Mouse (Mus musculus) myocyte (in vitro differentiated cells): ENCODE data around the gene Nap1l4. TPM values are rescaled to one million over a fixed set of nuclear protein-coding genes. Genes with fewer than 3 reads are reported as not detected.
"Not testable (repeated sequence)": the region's sequence is repeated elsewhere in the genome, so short reads cannot be mapped to it uniquely, and the experiment has no call there.

Experiments
- H3K27me3 ChIP-seq: one replicate; pipeline ENCODE4 v1.6.1; 2011; ENCODE audit not compliant: control insufficient read depth, insufficient read depth, insufficient read length
- H3K36me3 ChIP-seq: one replicate; pipeline ENCODE4 v1.6.1; 2011; ENCODE audit not compliant: control insufficient read depth, insufficient read depth
- H3K4me2 ChIP-seq: one replicate; pipeline ENCODE4 v1.6.1; 2011; ENCODE audit warnings: low read depth, control low read depth
- H3K4me3 ChIP-seq: one replicate; pipeline ENCODE4 v1.5.1; 2011; ENCODE audit warnings: mild to moderate bottlenecking, control low read depth, moderate library complexity
- H3K79me2 ChIP-seq: one replicate; pipeline ENCODE4 v1.6.1; 2011; ENCODE audit not compliant: control insufficient read depth, insufficient read depth
- H3ac ChIP-seq: one replicate; pipeline ENCODE4 v1.6.1; 2011; ENCODE audit not compliant: control insufficient read depth, insufficient read length
- CEBPB ChIP-seq: IDR thresholded peaks from 2 replicates; pipeline ENCODE4 v1.6.1; 2011; ENCODE audit warnings: mild to moderate bottlenecking, moderate library complexity; ENCODE audit not compliant: poor library complexity, insufficient read depth, severe bottlenecking
- E2F4 ChIP-seq: IDR thresholded peaks from one replicate; pipeline ENCODE4 v1.6.1; 2011; ENCODE audit warnings: mild to moderate bottlenecking, control low read depth, moderate library complexity; ENCODE audit not compliant: insufficient read depth
- MAX ChIP-seq: IDR thresholded peaks from one replicate; pipeline ENCODE4 v1.6.1; 2011; ENCODE audit warnings: low read depth, mild to moderate bottlenecking, control low read depth
- MYOD1 ChIP-seq, 3 experiments: IDR thresholded peaks; one replicate each; pipeline ENCODE4 v1.6.1; 2011; ENCODE audit warnings: control low read depth in 2 of 3, low read depth in 2 of 3, mild to moderate bottlenecking in 2 of 3, moderate library complexity in 1 of 3; ENCODE audit not compliant: insufficient read length in 2 of 3, control insufficient read depth in 1 of 3
- MYOG ChIP-seq, 3 experiments: IDR thresholded peaks; one replicate each; pipeline ENCODE4 v1.6.1; 2011; ENCODE audit warnings: control low read depth in 2 of 3, low read depth in 2 of 3, mild to moderate bottlenecking in 2 of 3; ENCODE audit not compliant: insufficient read length in 2 of 3, control insufficient read depth in 1 of 3, insufficient read depth in 1 of 3
- POLR2A ChIP-seq: IDR thresholded peaks from one replicate; pipeline ENCODE4 v1.6.1; 2011; ENCODE audit warnings: low read depth, mild to moderate bottlenecking, control low read depth, moderate library complexity; ENCODE audit not compliant: insufficient read length
- POLR2AphosphoS2 ChIP-seq: IDR thresholded peaks from one replicate; pipeline ENCODE4 v1.6.1; 2011; ENCODE audit warnings: low read depth, control low read depth; ENCODE audit not compliant: insufficient read length
- REST ChIP-seq: IDR thresholded peaks from one replicate; pipeline ENCODE4 v1.6.1; 2011; ENCODE audit warnings: mild to moderate bottlenecking, control low read depth, moderate library complexity; ENCODE audit not compliant: insufficient read depth, insufficient read length
- SRF ChIP-seq: IDR thresholded peaks from one replicate; pipeline ENCODE4 v1.6.1; 2011; ENCODE audit warnings: low read depth; ENCODE audit not compliant: control insufficient read depth, insufficient read length
- TCF12 ChIP-seq: IDR thresholded peaks from one replicate; pipeline ENCODE4 v1.6.1; 2011; ENCODE audit warnings: mild to moderate bottlenecking, control low read depth; ENCODE audit not compliant: poor library complexity, insufficient read depth, severe bottlenecking
- TCF3 ChIP-seq: IDR thresholded peaks from one replicate; pipeline ENCODE4 v1.6.1; 2011; ENCODE audit warnings: low read depth, control low read depth; ENCODE audit not compliant: insufficient read length
- USF1 ChIP-seq: IDR thresholded peaks from one replicate; pipeline ENCODE4 v1.6.1; 2011; ENCODE audit warnings: low read depth, mild to moderate bottlenecking, control low read depth, moderate library complexity
- polyA plus RNA-seq: library from polyadenylated mRNA; unstranded; fragments of >200 nt; fragmentation: generic; extraction: Trizol; gene quantifications from one replicate; pipeline ENCODE4 v1.2.1, GENCODE M21; 2012; ENCODE audit warnings: missing spikeins

Nap1l4 gene
- polyA plus RNA-seq, 1 experiment = 101 TPM

- TF ChIP-seq MYOD1 (IDR thresholded peaks at IDR 0.05; ENCODE audit: control insufficient read depth in 1 of 3, insufficient read length in 2 of 3, low read depth in 2 of 3) = no peak
- no peak for TF ChIP-seq USF1
- TF ChIP-seq CEBPB = no peak
- no peak for TF ChIP-seq REST
- no peak for TF ChIP-seq SRF
- no peak for TF ChIP-seq POLR2A
- no peak for TF ChIP-seq TCF12
- TF ChIP-seq TCF3 = no peak
- TF ChIP-seq E2F4 = no peak
- TF ChIP-seq MYOG (IDR thresholded peaks at IDR 0.05; ENCODE audit: control insufficient read depth in 1 of 3, insufficient read depth in 1 of 3, insufficient read length in 2 of 3, low read depth in 2 of 3) = no peak
- no peak for TF ChIP-seq MAX
- TF ChIP-seq POLR2AphosphoS2 = no peak
- Histone ChIP-seq H3K36me3 (no peaks in the 10 kb centered on the region), H3K4me2 (peak overlapping the region; percentile 12), H3ac (no peak overlapping the region), H3K79me2 (peaks cover 70% of the 10 kb centered on the region), H3K4me3 (no peak overlapping the region), H3K27me3 (no peaks in the 10 kb centered on the region)
Measured at GRCm38 (mm10) chr7:143546554-143546953, 2.4 kb downstream of the Nap1l4 start.

- TF ChIP-seq MYOD1 (IDR thresholded peaks at IDR 0.05; ENCODE audit: control insufficient read depth in 1 of 3, insufficient read length in 2 of 3, low read depth in 2 of 3) = no peak
- TF ChIP-seq MAX = no peak
- TF ChIP-seq TCF12 = no peak
- TF ChIP-seq SRF = no peak
- no peak for TF ChIP-seq POLR2AphosphoS2
- TF ChIP-seq REST = no peak
- no peak for TF ChIP-seq USF1
- TF ChIP-seq TCF3 = no peak
- TF ChIP-seq POLR2A = no peak
- TF ChIP-seq MYOG (IDR thresholded peaks at IDR 0.05; ENCODE audit: control insufficient read depth in 1 of 3, insufficient read depth in 1 of 3, insufficient read length in 2 of 3, low read depth in 2 of 3) = no peak
- TF ChIP-seq E2F4 = no peak
- no peak for TF ChIP-seq CEBPB
- no peak overlapping the region for H3K4me2 ChIP-seq
- no peak overlapping the region for H3K4me3 ChIP-seq
Measured at GRCm38 (mm10) chr7:143544368-143544767, 4.5 kb downstream of the Nap1l4 start.

GRCm38 (mm10) chr7:143538671-143539070 is 10.2 kb downstream of the Nap1l4 start:
- H3K79me2 ChIP-seq = peaks cover 56% of the 10 kb centered on the region
- no peaks in the 10 kb centered on the region for H3K27me3 ChIP-seq
- no peak overlapping the region for H3K4me2 ChIP-seq
- H3ac ChIP-seq = no peak overlapping the region
- H3K4me3 ChIP-seq = no peak overlapping the region
- H3K36me3 ChIP-seq = peaks cover 38% of the 10 kb centered on the region
- TF ChIP-seq TCF12 = no peak
- no peak for TF ChIP-seq REST
- no peak for TF ChIP-seq MYOD1 (IDR thresholded peaks at IDR 0.05; ENCODE audit: control insufficient read depth in 1 of 3, insufficient read length in 2 of 3, low read depth in 2 of 3)
- TF ChIP-seq POLR2A = no peak
- TF ChIP-seq TCF3 = no peak
- TF ChIP-seq CEBPB = no peak
- TF ChIP-seq POLR2AphosphoS2 = no peak
- no peak for TF ChIP-seq MYOG (IDR thresholded peaks at IDR 0.05; ENCODE audit: control insufficient read depth in 1 of 3, insufficient read depth in 1 of 3, insufficient read length in 2 of 3, low read depth in 2 of 3)
- TF ChIP-seq MAX = no peak
- no peak for TF ChIP-seq SRF
- TF ChIP-seq E2F4 = no peak
- TF ChIP-seq USF1 = no peak

More at GRCm38 (mm10) chr7:143544368-143544767, 4.5 kb downstream of the Nap1l4 start:
- no peaks in the 10 kb centered on the region for H3K27me3 ChIP-seq
- no peak overlapping the region for H3ac ChIP-seq
- peaks cover 4% of the 10 kb centered on the region for H3K36me3 ChIP-seq
- H3K79me2 ChIP-seq = peaks cover 92% of the 10 kb centered on the region

DNA sequence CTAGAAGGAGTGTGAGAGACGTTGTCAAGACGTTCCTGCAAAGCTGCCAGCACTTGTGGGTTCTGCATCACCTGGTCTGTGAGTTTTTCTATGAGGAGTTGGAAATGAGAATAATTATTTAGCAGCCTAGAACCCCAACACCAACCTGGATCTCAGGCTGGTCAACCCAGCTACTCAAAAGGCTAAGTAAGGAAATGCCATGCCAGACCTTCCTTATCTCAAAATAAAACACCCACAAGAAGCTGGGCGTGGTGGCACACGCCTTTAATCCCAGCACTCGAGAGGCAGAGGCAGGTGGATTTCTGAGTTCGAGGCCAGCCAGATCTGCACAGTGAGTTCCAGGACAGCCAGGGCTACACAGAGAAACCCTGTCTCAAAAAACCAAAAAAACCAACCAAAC is 10.7 kb downstream of the Nap1l4 start:
- peaks cover 43% of the 10 kb centered on the region for H3K36me3 ChIP-seq
- H3ac ChIP-seq, H3K4me2 ChIP-seq, H3K27me3 ChIP-seq, H3K4me3 ChIP-seq: not testable (repeated sequence)
- H3K79me2 ChIP-seq = peaks cover 52% of the 10 kb centered on the region

DNA sequence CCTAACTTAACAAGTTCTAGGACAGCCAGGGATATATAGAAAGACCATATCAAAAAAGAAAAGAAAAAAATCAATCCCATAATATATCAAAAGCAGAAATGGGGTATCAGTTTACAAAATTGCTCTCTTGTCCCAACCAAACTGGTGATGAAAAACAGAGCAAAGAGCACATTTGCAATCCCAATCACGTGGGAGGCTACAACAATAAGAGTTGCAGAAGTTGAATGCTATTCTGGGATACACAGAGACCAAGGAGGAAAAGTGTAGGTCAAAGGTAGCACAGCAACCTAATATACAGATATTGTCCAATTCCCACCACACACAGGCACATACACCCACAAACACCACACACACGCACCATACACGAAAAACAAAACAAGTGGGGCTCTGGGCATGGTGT is 12.7 kb downstream of the Nap1l4 start:
- peaks cover 32% of the 10 kb centered on the region for H3K79me2 ChIP-seq
- H3K27me3 ChIP-seq = no peaks in the 10 kb centered on the region
- peaks cover 44% of the 10 kb centered on the region for H3K36me3 ChIP-seq
- H3K4me2 ChIP-seq = no peak overlapping the region
- TF ChIP-seq SRF = no peak
- no peak for TF ChIP-seq TCF3
- no peak for TF ChIP-seq MAX
- no peak for TF ChIP-seq TCF12
- no peak for TF ChIP-seq USF1
- no peak for TF ChIP-seq MYOG (IDR thresholded peaks at IDR 0.05; ENCODE audit: control insufficient read depth in 1 of 3, insufficient read depth in 1 of 3, insufficient read length in 2 of 3, low read depth in 2 of 3)
- TF ChIP-seq POLR2A = no peak
- TF ChIP-seq CEBPB = no peak
- TF ChIP-seq E2F4 = no peak
- no peak for TF ChIP-seq MYOD1 (IDR thresholded peaks at IDR 0.05; ENCODE audit: control insufficient read depth in 1 of 3, insufficient read length in 2 of 3, low read depth in 2 of 3)
- no peak for TF ChIP-seq REST
- TF ChIP-seq POLR2AphosphoS2 = no peak
- H3ac ChIP-seq = no peak overlapping the region
- no peak overlapping the region for H3K4me3 ChIP-seq
